Mouse (Mus musculus) limb, embryonic 11.5 days (tissue): ENCODE measurements around the gene Morn1. TPM values are rescaled to one million over a fixed set of nuclear protein-coding genes. Genes with fewer than 3 reads are reported as not detected.

Experiments
- ATAC-seq: fragments of 200-750 bp; cut with Nextera tagmentation; 2 replicates; pipeline ENCODE4 v1.8.0; 2017; ENCODE audit warnings: low read depth; ENCODE audit not compliant: insufficient number of reproducible peaks, low FRiP score, low TSS enrichment
- DNase-seq: peaks from one replicate; pipeline ENCODE4 v3.0.0-alpha.2; 2015; ENCODE audit warnings: low spot score
- H3K27ac ChIP-seq: fragments of 300-500 bp; sonication (generic); replicated peaks from 2 replicates; pipeline ENCODE4 v1.5.1; 2014; ENCODE audit warnings: low read depth, mild to moderate bottlenecking, low read length
- H3K27me3 ChIP-seq: fragments of 300-500 bp; sonication (generic); 2 replicates; pipeline ENCODE4 v1.6.1; 2014; ENCODE audit warnings: mild to moderate bottlenecking, low read length, mixed read lengths; ENCODE audit not compliant: control insufficient read depth, insufficient read depth
- H3K36me3 ChIP-seq: fragments of 300-500 bp; sonication (generic); 2 replicates; pipeline ENCODE4 v1.6.1; 2014; ENCODE audit warnings: mild to moderate bottlenecking, low read length, moderate library complexity, mixed read lengths; ENCODE audit not compliant: control insufficient read depth, insufficient read depth
- H3K4me1 ChIP-seq: fragments of 300-500 bp; sonication (generic); 2 replicates; pipeline ENCODE4 v1.6.1; 2014; ENCODE audit warnings: low read length, mixed read lengths; ENCODE audit not compliant: control insufficient read depth, insufficient read depth
- H3K4me2 ChIP-seq: fragments of 300-500 bp; sonication (generic); 2 replicates; pipeline ENCODE4 v1.6.1; 2014; ENCODE audit warnings: low read depth, mild to moderate bottlenecking, moderate library complexity; ENCODE audit not compliant: severe bottlenecking
- H3K4me3 ChIP-seq: fragments of 300-500 bp; sonication (generic); 2 replicates; pipeline ENCODE4 v1.5.1; 2014; ENCODE audit warnings: low read depth, low read length
- H3K9ac ChIP-seq: fragments of 300-500 bp; sonication (generic); 2 replicates; pipeline ENCODE4 v1.6.1; 2014; ENCODE audit warnings: mild to moderate bottlenecking, low read length
- H3K9me3 ChIP-seq: fragments of 300-500 bp; sonication (generic); 2 replicates; pipeline ENCODE4 v1.6.1; 2016; ENCODE audit warnings: low read length; ENCODE audit not compliant: control insufficient read depth
- WGBS: fragments of 180-500 bp; shearing (Covaris S2); extraction: QIAGEN DNeasy Blood & Tissue Kit; methylation state at CpG from one replicate; pipeline ENCODE4 v1.1.7; 2014; 5-methylcytosine and 5-hydroxymethylcytosine counted together
- polyA plus RNA-seq: library from polyadenylated mRNA; unstranded; fragments of >200 nt; fragmentation: Nextera tagmentation; extraction: Ambion mirVana; gene quantifications from 2 replicates; pipeline ENCODE4 v1.2.1, GENCODE M21; 2014

Morn1 gene
- polyA plus RNA-seq, 1 experiment from 2014 or later, result 3.5 TPM

- Histone ChIP-seq H3K27me3 (no peaks in the 10 kb centered on the region), H3K9ac (no peak overlapping the region), H3K36me3 (peaks cover 22% of the 10 kb centered on the region), H3K9me3 (no peaks in the 10 kb centered on the region), H3K27ac (no peak overlapping the region; the same call in none of the 2 replicates), H3K4me1 (peaks cover 25% of the 10 kb centered on the region), H3K4me2 (no peak overlapping the region), H3K4me3 (no peak overlapping the region)
- 58% methylated on average over 8 of the region's 8 CpGs for WGBS
- ATAC-seq (no peak), DNase-seq (no peak)
These were observed 72.2 kb downstream of the Morn1 start for GRCm38 (mm10) chr4:155158543-155158917.

GRCm38 (mm10) chr4:155162433-155163319 is 76.3 kb downstream of the Morn1 start:
- Histone ChIP-seq H3K9ac (no peak overlapping the region), H3K36me3 (peaks cover 9% of the 10 kb centered on the region), H3K4me1 (peaks cover 38% of the 10 kb centered on the region), H3K9me3 (no peaks in the 10 kb centered on the region), H3K4me3 (no peak overlapping the region), H3K4me2 (no peak overlapping the region), H3K27me3 (no peaks in the 10 kb centered on the region), H3K27ac (no peak overlapping the region)
- no peak for ATAC-seq
- no peak for DNase-seq
- WGBS, result 64% methylated on average over 7 of the region's 7 CpGs

- WGBS, result 68% methylated on average over 4 of the region's 4 CpGs
- no peak for ATAC-seq
- H3K4me3 ChIP-seq, result no peak overlapping the region
- no peak overlapping the region for H3K9ac ChIP-seq
- no peak for DNase-seq
- no peak overlapping the region for H3K27ac ChIP-seq
- peaks cover 6% of the 10 kb centered on the region; the same call in 1 of the 2 replicates for H3K36me3 ChIP-seq
- no peak overlapping the region for H3K4me2 ChIP-seq
- peaks cover 38% of the 10 kb centered on the region for H3K4me1 ChIP-seq
- no peaks in the 10 kb centered on the region for H3K9me3 ChIP-seq
- H3K27me3 ChIP-seq, result no peaks in the 10 kb centered on the region
These were observed 76.9 kb downstream of the Morn1 start for GRCm38 (mm10) chr4:155163320-155163651.

DNA sequence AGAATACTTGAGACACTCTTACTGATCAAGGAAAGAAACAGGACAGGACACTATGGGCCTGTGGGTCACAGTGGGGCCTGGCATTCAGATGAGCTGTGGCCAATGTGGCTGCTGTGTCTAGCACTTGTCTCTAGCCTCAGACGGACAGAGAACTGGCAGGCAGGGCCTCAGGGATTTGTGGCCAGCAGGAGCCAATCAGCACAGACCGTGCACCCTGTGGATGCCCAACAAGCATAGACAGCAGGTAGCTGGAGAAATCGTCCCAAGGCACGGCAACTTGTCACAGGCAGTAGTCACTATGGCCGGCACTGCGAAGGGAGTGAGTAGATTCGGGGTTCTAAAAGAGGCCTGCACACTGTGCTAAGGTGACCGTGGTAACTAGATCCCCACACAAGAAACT is 77.3 kb downstream of the Morn1 start:
- H3K9ac ChIP-seq, result no peak overlapping the region
- WGBS, result 65% methylated on average over 8 of the region's 8 CpGs
- H3K36me3 ChIP-seq, result peaks cover 6% of the 10 kb centered on the region; the same call in 1 of the 2 replicates
- H3K27me3 ChIP-seq, result no peaks in the 10 kb centered on the region
- no peaks in the 10 kb centered on the region for H3K9me3 ChIP-seq
- H3K4me1 ChIP-seq, result peaks cover 38% of the 10 kb centered on the region
- 0 out of 2 replicates have a peak, but pooled peaks have one; percentile 26 for ATAC-seq
- H3K4me2 ChIP-seq, result no peak overlapping the region
- no peak overlapping the region for H3K4me3 ChIP-seq
- 0 out of 2 replicates have a peak overlapping the region, but pooled peaks have one; percentile 15 for H3K27ac ChIP-seq
- DNase-seq, result no peak

DNA sequence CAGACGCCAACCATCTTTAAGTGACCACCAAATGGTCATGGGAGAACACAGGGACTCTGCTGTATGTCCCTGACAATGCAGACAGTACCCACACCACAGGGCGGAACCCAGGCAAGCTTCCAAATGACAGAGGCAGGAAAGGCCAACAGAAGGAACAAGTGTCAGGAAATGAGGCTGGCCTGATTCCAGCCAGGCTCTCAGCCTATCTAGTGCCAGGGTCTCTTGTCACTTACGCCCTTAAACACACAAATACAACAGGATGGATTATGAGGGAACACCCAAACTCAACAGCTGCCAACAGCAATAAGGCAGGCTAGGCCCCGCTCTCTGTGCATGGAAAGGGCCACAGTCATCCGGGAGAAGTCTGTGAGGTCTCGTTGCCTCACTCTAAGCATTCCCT is 78.2 kb downstream of the Morn1 start:
- DNase-seq (no peak), ATAC-seq (no peak)
- H3K36me3 ChIP-seq, result no peaks in the 10 kb centered on the region
- no peaks in the 10 kb centered on the region for H3K27me3 ChIP-seq
- no peak overlapping the region for H3K27ac ChIP-seq
- peaks cover 38% of the 10 kb centered on the region for H3K4me1 ChIP-seq
- H3K9me3 ChIP-seq, result no peaks in the 10 kb centered on the region
- WGBS, result 90% methylated on average over 6 of the region's 6 CpGs
- no peak overlapping the region for H3K4me2 ChIP-seq
- no peak overlapping the region for H3K9ac ChIP-seq
- H3K4me3 ChIP-seq, result no peak overlapping the region

GRCm38 (mm10) chr4:155165861-155166260 is 79.5 kb downstream of the Morn1 start:
- H3K27me3 ChIP-seq, result no peaks in the 10 kb centered on the region
- no peak for ATAC-seq
- H3K9ac ChIP-seq, result no peak overlapping the region

DNA sequence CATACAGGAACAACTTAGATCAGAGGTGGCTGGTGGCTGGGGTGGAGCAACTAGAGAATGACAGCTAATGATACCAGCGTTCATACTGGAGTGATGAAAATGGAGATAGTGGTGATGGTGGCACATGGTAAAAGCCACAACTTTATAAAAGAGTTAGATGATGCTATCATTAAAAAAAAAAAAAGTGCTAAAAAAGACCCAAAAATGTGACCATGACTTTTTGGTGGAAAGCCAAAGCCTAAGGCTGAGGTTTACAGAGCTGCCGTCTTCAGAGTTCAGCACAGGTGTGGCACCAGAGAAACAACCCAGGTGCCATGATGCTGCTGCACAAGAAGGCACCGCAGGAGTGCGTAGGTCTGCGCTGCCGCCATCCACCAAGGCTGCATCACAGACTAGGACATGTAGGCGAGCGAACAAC is 82.5 kb downstream of the Morn1 start:
- Histone ChIP-seq H3K4me1 (peaks cover 44% of the 10 kb centered on the region), H3K36me3 (no peaks in the 10 kb centered on the region), H3K4me3 (no peak overlapping the region), H3K9me3 (no peaks in the 10 kb centered on the region), H3K9ac (no peak overlapping the region), H3K4me2 (no peak overlapping the region), H3K27me3 (no peaks in the 10 kb centered on the region), H3K27ac (no peak overlapping the region)
- no peak for DNase-seq
- no peak for ATAC-seq
- WGBS, result 94% methylated on average over 8 of the region's 8 CpGs

More at GRCm38 (mm10) chr4:155165861-155166260, 79.5 kb downstream of the Morn1 start:
- H3K4me2 ChIP-seq, result no peak overlapping the region
- DNase-seq, result no peak
- H3K4me1 ChIP-seq, result peaks cover 39% of the 10 kb centered on the region
- no peak overlapping the region for H3K27ac ChIP-seq
- no peak overlapping the region for H3K4me3 ChIP-seq
- no peaks in the 10 kb centered on the region for H3K9me3 ChIP-seq
- no peaks in the 10 kb centered on the region for H3K36me3 ChIP-seq

DNA sequence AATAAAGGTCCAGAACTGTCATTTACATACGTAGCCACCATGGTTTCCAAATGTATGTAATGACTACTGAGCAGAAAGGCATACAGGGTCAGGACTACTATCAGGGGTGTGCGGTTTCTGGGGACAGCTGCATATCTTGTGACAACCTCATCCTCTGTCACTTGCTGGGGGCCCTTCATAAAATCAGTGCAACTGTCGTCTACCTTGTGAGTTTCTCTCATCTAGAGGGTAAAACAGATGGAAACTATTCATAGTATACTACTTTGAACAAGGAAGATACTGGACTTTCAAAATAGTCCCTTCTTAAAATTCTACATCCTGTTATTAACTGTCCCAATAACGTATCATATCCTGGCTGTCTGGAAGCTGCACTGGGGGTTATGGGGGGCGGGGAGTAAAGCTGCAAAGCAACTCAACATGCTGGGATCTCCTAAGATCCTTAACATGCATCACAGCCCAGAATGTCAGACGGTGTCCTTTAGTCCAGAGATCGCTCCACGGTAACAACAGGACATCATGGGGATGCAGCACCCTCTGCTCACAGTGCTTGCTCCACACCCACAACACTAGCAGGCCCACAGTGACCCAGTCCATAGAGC is 84.3 kb downstream of the Morn1 start:
- Histone ChIP-seq H3K27ac (no peak overlapping the region), H3K9me3 (no peaks in the 10 kb centered on the region), H3K4me1 (peaks cover 47% of the 10 kb centered on the region), H3K4me2 (no peak overlapping the region), H3K36me3 (0 out of 2 replicates have a peak, but pooled peaks cover 2% of the 10 kb centered on the region), H3K4me3 (no peak overlapping the region), H3K27me3 (no peaks in the 10 kb centered on the region), H3K9ac (no peak overlapping the region)
- WGBS, result 82% methylated on average over 8 of the region's 8 CpGs
- DNase-seq, result no peak
- no peak for ATAC-seq
